In genomic region chr1:132085181-132086049, GRCm38 (mm10) we compare ENCODE assay signal across 21 mouse cellular contexts. TPM values are rescaled to one million over a fixed set of nuclear protein-coding genes. Genes with fewer than 3 reads are reported as not detected.
DNase-seq lines count a peak whose midpoint lies in the region; ATAC-seq and TF ChIP-seq lines count a peak whose summit lies in the region.
"Had no signal": no experiment of that assay in that cellular context is flagged by ENCODE, and none has a peak within 500 bp of the region (broad histone marks: within the 10 kb centered on the region; RNA-seq: fewer than 3 reads in every experiment).

No protein-coding gene starts in this region.

- H3K27ac ChIP-seq in lung, postnatal 0 days (ENCODE audit: low read length) = no peak overlapping the region
- peak overlapping the region; percentile 28; the same call in 1 of the 2 replicates for H3K27ac ChIP-seq in intestine, postnatal 0 days (ENCODE audit: low read depth, low read length)
- H3K27ac ChIP-seq in cerebellum, adult 2 months (ENCODE audit: insufficient read depth, low read length) = no peak overlapping the region
- H3K27ac ChIP-seq in thymus, adult 2 months (ENCODE audit: control insufficient read depth, insufficient read depth, low read length) = no peak overlapping the region
- no peak overlapping the region for H3K27ac ChIP-seq in forebrain, postnatal 0 days (ENCODE audit: low read depth, low read length)
- H3K27ac ChIP-seq: embryonic facial prominence, embryonic 10.5 days; hindbrain, embryonic 15.5 days; limb, embryonic 12.5 days; liver, embryonic 12.5 days had no signal

- TF ChIP-seq POLR2A in cerebellum, adult 2 months (IDR thresholded peaks at IDR 0.05; ENCODE audit: borderline replicate concordance, insufficient read depth, low read length) = no peak
- no peak for TF ChIP-seq POLR2A in thymus, adult 2 months (IDR thresholded peaks at IDR 0.05; ENCODE audit: control insufficient read depth, extremely low read depth, insufficient read depth, low read length, poor library complexity)

- ATAC-seq in lung, postnatal 0 days = peak; percentile 38; the same call in 1 of the 2 replicates
- no peak for ATAC-seq in Patski
- peak; percentile 78 for ATAC-seq in intestine, postnatal 0 days
- ATAC-seq in forebrain, postnatal 0 days = no peak
- ATAC-seq: CD4-positive, CD25-positive, alpha-beta regulatory T cell, adult 4 months; liver, embryonic 12.5 days had no signal

- H3K9me3 ChIP-seq in lung, postnatal 0 days (ENCODE audit: low read length) = no peaks in the 10 kb centered on the region
- no peaks in the 10 kb centered on the region for H3K9me3 ChIP-seq in intestine, postnatal 0 days (ENCODE audit: control insufficient read depth)
- no peaks in the 10 kb centered on the region for H3K9me3 ChIP-seq in forebrain, postnatal 0 days (ENCODE audit: low read length)
- H3K9me3 ChIP-seq: embryonic facial prominence, embryonic 10.5 days; limb, embryonic 12.5 days; liver, embryonic 12.5 days had no signal

- POLR2A ChIA-PET in Patski (lab: Charles Lee) = no interaction called here

- in situ Hi-C loops in Patski (cut with MboI; ENCODE audit: low pct_unique_long_range_greater_than_20kb) = no loop called here

- H3K9ac ChIP-seq in lung, postnatal 0 days (replicated peaks; ENCODE audit: low read depth) = no peak overlapping the region
- H3K9ac ChIP-seq in intestine, postnatal 0 days (ENCODE audit: low read depth, low read length) = no peak overlapping the region
- H3K9ac ChIP-seq in forebrain, postnatal 0 days = no peak overlapping the region
- H3K9ac ChIP-seq: hindbrain, embryonic 15.5 days; limb, embryonic 12.5 days; liver, embryonic 12.5 days; lung, embryonic 14.5 days had no signal

- no peaks in the 10 kb centered on the region for H3K27me3 ChIP-seq in lung, postnatal 0 days (replicated peaks; ENCODE audit: insufficient read depth, low read length)
- H3K27me3 ChIP-seq in Patski = peaks cover 17% of the 10 kb centered on the region
- no peaks in the 10 kb centered on the region for H3K27me3 ChIP-seq in intestine, postnatal 0 days (replicated peaks; ENCODE audit: control insufficient read depth, insufficient read depth, low read length)
- no peaks in the 10 kb centered on the region for H3K27me3 ChIP-seq in cerebellum, adult 2 months (ENCODE audit: control insufficient read depth, insufficient read depth, low read length)
- no peaks in the 10 kb centered on the region for H3K27me3 ChIP-seq in thymus, adult 2 months (ENCODE audit: control insufficient read depth, insufficient read depth, low read length)
- H3K27me3 ChIP-seq in forebrain, postnatal 0 days (ENCODE audit: insufficient read depth, low read length) = no peaks in the 10 kb centered on the region
- H3K27me3 ChIP-seq: hindbrain, embryonic 15.5 days; limb, embryonic 12.5 days had no signal

- H3K4me1 ChIP-seq in lung, postnatal 0 days (ENCODE audit: insufficient read depth, low read depth, low read length) = no peaks in the 10 kb centered on the region
- H3K4me1 ChIP-seq in intestine, postnatal 0 days (replicated peaks; ENCODE audit: control insufficient read depth, insufficient read depth, low read length) = 0 out of 2 replicates have a peak, but pooled peaks cover 3% of the 10 kb centered on the region
- H3K4me1 ChIP-seq in cerebellum, adult 2 months (ENCODE audit: control insufficient read depth, insufficient read depth, low read length) = peaks cover 13% of the 10 kb centered on the region
- H3K4me1 ChIP-seq in thymus, adult 2 months (replicated peaks; ENCODE audit: control insufficient read depth, insufficient read depth, low read length) = no peaks in the 10 kb centered on the region
- peaks cover 5% of the 10 kb centered on the region; the same call in 1 of the 2 replicates for H3K4me1 ChIP-seq in forebrain, postnatal 0 days (ENCODE audit: insufficient read depth)
- H3K4me1 ChIP-seq: embryonic facial prominence, embryonic 10.5 days; hindbrain, embryonic 15.5 days; liver, embryonic 12.5 days had no signal

- WGBS in lung, postnatal 0 days = 58% methylated on average over 7 of the region's 7 CpGs
- 37% methylated on average over 7 of the region's 7 CpGs for WGBS in intestine, postnatal 0 days
- WGBS in cerebellum, adult 2 months = 80% methylated on average over 7 of the region's 7 CpGs
- WGBS in thymus, adult 2 months = 39% methylated on average over 7 of the region's 7 CpGs
- 59% methylated on average over 7 of the region's 7 CpGs for WGBS in forebrain, postnatal 0 days

- H3K36me3 ChIP-seq in lung, postnatal 0 days (ENCODE audit: insufficient read depth, low read length) = no peaks in the 10 kb centered on the region
- no peaks in the 10 kb centered on the region for H3K36me3 ChIP-seq in intestine, postnatal 0 days (ENCODE audit: control insufficient read depth, insufficient read depth)
- no peaks in the 10 kb centered on the region for H3K36me3 ChIP-seq in thymus, adult 2 months (ENCODE audit: control insufficient read depth, insufficient read depth, low read length)
- H3K36me3 ChIP-seq in forebrain, postnatal 0 days (ENCODE audit: insufficient read depth) = no peaks in the 10 kb centered on the region
- H3K36me3 ChIP-seq: embryonic facial prominence, embryonic 10.5 days; hindbrain, embryonic 15.5 days; limb, embryonic 12.5 days; liver, embryonic 12.5 days had no signal

- peak; percentile 20 for DNase-seq in lung, postnatal 0 days (ENCODE audit: low spot score)
- no peak for DNase-seq in lung, postnatal 14 days
- DNase-seq in Patski (ENCODE audit: low read depth, low spot score) = peak; percentile 22
- DNase-seq in cerebellum, adult 2 months = no peak
- DNase-seq in thymus, adult 2 months = no peak
- DNase-seq in forebrain, postnatal 0 days = no peak
- DNase-seq: cerebellum, adult 18-20 months; cerebellum, postnatal 36 days; heart, adult 18-20 months; heart, postnatal 36 days; kidney, postnatal 4 days; lung, embryonic 14.5 days; midbrain, embryonic 14.5 days; right cerebral cortex, postnatal 14 days; thymus, adult 18-20 months had no signal

- no peak for TF ChIP-seq EP300 in lung, postnatal 0 days (IDR thresholded peaks at IDR 0.05)

- CTCF ChIA-PET in Patski (lab: Charles Lee) = no interaction called here

- H3K4me3 ChIP-seq in lung, postnatal 0 days (ENCODE audit: low read depth, low read length) = no peak overlapping the region
- H3K4me3 ChIP-seq in intestine, postnatal 0 days (ENCODE audit: low read depth, low read length) = no peak overlapping the region
- H3K4me3 ChIP-seq in cerebellum, adult 2 months (replicated peaks; ENCODE audit: insufficient read depth, low read depth, low read length) = no peak overlapping the region
- no peak overlapping the region for H3K4me3 ChIP-seq in thymus, adult 2 months (ENCODE audit: control insufficient read depth, insufficient read depth, low read length)
- no peak overlapping the region for H3K4me3 ChIP-seq in forebrain, postnatal 0 days (ENCODE audit: low read depth, low read length)
- H3K4me3 ChIP-seq: embryonic facial prominence, embryonic 10.5 days; hindbrain, embryonic 15.5 days; limb, embryonic 12.5 days; liver, embryonic 12.5 days had no signal

- no peak for TF ChIP-seq CTCF in lung, postnatal 0 days (IDR thresholded peaks at IDR 0.05)
- TF ChIP-seq CTCF in Patski (IDR thresholded peaks at IDR 0.05) = no peak
- peak; percentile 33 for TF ChIP-seq CTCF in intestine, postnatal 0 days (IDR thresholded peaks at IDR 0.05; ENCODE audit: low read depth)
- no peak for TF ChIP-seq CTCF in cerebellum, adult 2 months (IDR thresholded peaks at IDR 0.05; ENCODE audit: borderline replicate concordance, insufficient read depth, low read depth, low read length)
- TF ChIP-seq CTCF in thymus, adult 2 months (IDR thresholded peaks at IDR 0.05; ENCODE audit: borderline replicate concordance, control insufficient read depth, extremely low read depth, insufficient read depth, low read length, poor library complexity) = no peak
- no peak for TF ChIP-seq CTCF in forebrain, postnatal 0 days (IDR thresholded peaks at IDR 0.05; ENCODE audit: low read depth)

- H3K4me2 ChIP-seq in lung, postnatal 0 days (replicated peaks; ENCODE audit: low read depth, low read length) = no peak overlapping the region
- H3K4me2 ChIP-seq in intestine, postnatal 0 days (replicated peaks; ENCODE audit: low read depth) = no peak overlapping the region; the same call in 1 of the 2 replicates
- no peak overlapping the region for H3K4me2 ChIP-seq in forebrain, postnatal 0 days (ENCODE audit: low read depth)
- H3K4me2 ChIP-seq: hindbrain, embryonic 15.5 days; limb, embryonic 12.5 days; liver, embryonic 12.5 days; lung, embryonic 14.5 days had no signal

RNA-seq across cellular contexts. Expression of gene Mfsd4a, which starts 17.6 kb away (rescaled TPM):
- polyA plus RNA-seq in lung, postnatal 0 days (2015; fragmentation: Nextera tagmentation; extraction: Ambion mirVana) = 7.5 and 8.4 TPM in 2 replicates
- polyA plus RNA-seq in Patski (2021) = 17.7 TPM
- polyA plus RNA-seq in intestine, postnatal 0 days (2015; fragmentation: Nextera tagmentation; extraction: Ambion mirVana) = 6.1 and 7.0 TPM in 2 replicates
- 42.8 and 52.9 TPM in 2 replicates for polyA plus RNA-seq in cerebellum, adult 2 months (2012; rRNA removed)
- polyA plus RNA-seq in thymus, adult 2 months (2012; rRNA removed) = 5.6 and 5.8 TPM in 2 replicates
- 2.8 and 3.2 TPM in 2 replicates for total RNA-seq in forebrain, postnatal 0 days (2014; rRNA removed)
- 4.6 and 8.1 TPM in 2 replicates for polyA plus RNA-seq in forebrain, postnatal 0 days (2015; fragmentation: Nextera tagmentation; extraction: Ambion mirVana)

RNA-seq across cellular contexts. Expression of gene Cdk18, which starts 54.1 kb away (rescaled TPM):
- 6.5 and 6.9 TPM in 2 replicates for polyA plus RNA-seq in lung, postnatal 0 days (2015; fragmentation: Nextera tagmentation; extraction: Ambion mirVana)
- polyA plus RNA-seq in Patski (2021) = 88.8 TPM
- polyA plus RNA-seq in intestine, postnatal 0 days (2015; fragmentation: Nextera tagmentation; extraction: Ambion mirVana) = 33.7 and 39.3 TPM in 2 replicates
- 32.1 and 35.8 TPM in 2 replicates for polyA plus RNA-seq in cerebellum, adult 2 months (2012; rRNA removed)
- polyA plus RNA-seq in thymus, adult 2 months (2012; rRNA removed) = 7.6 and 8.6 TPM in 2 replicates
- 2.6 and 3.2 TPM in 2 replicates for total RNA-seq in forebrain, postnatal 0 days (2014; rRNA removed)
- polyA plus RNA-seq in forebrain, postnatal 0 days (2015; fragmentation: Nextera tagmentation; extraction: Ambion mirVana) = 0.70 and 1.2 TPM in 2 replicates
- polyA plus RNA-seq: CD4-positive, CD25-positive, alpha-beta regulatory T cell, adult 4 months had no signal

Comparison
In these comparisons a context has a peak if more than half of its experiments do, and no peak if none do; other contexts are left out.
1. DNase-seq: peak in lung, postnatal 0 days (single experiment) and Patski (single experiment); none in lung, postnatal 14 days (single experiment), cerebellum, adult 2 months (0 of 2), thymus, adult 2 months (single experiment) and forebrain, postnatal 0 days (single experiment).
2. ATAC-seq: peak in lung, postnatal 0 days (single experiment) and intestine, postnatal 0 days (single experiment); none in Patski (single experiment) and forebrain, postnatal 0 days (single experiment).